Mouse (Mus musculus): Measurements from ENCODE around the gene Klc2. TPM values are rescaled to one million over a fixed set of nuclear protein-coding genes. Genes with fewer than 3 reads are reported as not detected.

Klc2 gene
- polyA plus RNA-seq, 1 experiment from 2014 or later = 19.8 TPM

DNA sequence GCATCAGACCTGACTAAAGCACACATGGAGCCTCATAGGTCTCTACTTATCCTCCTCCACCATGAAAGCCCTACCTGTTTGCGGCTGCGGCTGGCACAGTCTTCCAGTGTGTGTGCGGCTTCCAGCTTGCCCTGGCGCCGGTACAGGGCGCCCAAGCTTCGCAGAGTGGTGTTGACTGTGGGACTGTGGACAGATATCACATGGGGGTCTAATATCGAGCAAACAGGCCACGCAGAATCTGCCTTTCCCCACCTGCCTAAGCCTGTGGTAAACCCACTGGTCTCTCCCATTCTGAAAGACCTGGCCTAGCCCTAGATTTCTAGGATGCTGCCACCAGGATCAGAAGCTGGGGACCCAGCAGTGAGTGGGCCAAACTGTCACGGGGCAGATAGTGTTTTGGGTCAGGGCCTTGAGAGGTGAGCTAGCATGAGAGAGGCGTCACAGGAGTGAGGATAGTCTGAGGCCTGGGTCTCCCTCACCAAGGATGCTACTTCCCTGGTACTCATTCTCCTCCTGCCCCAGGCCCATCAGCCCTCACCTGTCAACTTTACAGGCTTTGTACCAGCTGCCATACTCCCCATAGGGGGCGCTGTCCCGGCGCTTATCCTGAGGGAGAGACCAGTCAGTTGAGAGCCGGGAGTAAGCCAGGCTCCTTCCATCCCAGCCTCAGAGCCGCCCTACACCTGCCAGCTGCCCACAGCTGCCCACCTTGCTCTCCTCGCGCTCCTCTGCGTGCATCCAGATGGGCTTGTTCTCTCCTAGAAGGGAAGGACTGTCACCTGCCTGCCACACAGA is 8.5 kb downstream of the Klc2 start:
- no peak overlapping the region for H3K4me2 ChIP-seq
- peaks cover 20% of the 10 kb centered on the region for H3K36me3 ChIP-seq (ENCODE audit: control insufficient read depth, insufficient read depth, low read length)
- H3K4me1 ChIP-seq (ENCODE audit: control insufficient read depth, insufficient read depth, low read length) = peaks cover 15% of the 10 kb centered on the region
- H3K4me3 ChIP-seq (ENCODE audit: low read depth, low read length) = no peak overlapping the region
- no peaks in the 10 kb centered on the region for H3K27me3 ChIP-seq (ENCODE audit: control insufficient read depth, insufficient read depth, low read length)
- no peak overlapping the region for H3K27ac ChIP-seq (ENCODE audit: low read depth, low read length)
- 75% methylated on average over 19 of the region's 19 CpGs for WGBS (ENCODE audit: insufficient replicate concordance)
- no peak for ATAC-seq (replicated peaks; ENCODE audit: insufficient number of reproducible peaks, low FRiP score, low TSS enrichment)
- H3K9ac ChIP-seq (ENCODE audit: low read depth, low read length) = no peak overlapping the region
- no peaks in the 10 kb centered on the region for H3K9me3 ChIP-seq (replicated peaks; ENCODE audit: control insufficient read depth, low read length)

DNA sequence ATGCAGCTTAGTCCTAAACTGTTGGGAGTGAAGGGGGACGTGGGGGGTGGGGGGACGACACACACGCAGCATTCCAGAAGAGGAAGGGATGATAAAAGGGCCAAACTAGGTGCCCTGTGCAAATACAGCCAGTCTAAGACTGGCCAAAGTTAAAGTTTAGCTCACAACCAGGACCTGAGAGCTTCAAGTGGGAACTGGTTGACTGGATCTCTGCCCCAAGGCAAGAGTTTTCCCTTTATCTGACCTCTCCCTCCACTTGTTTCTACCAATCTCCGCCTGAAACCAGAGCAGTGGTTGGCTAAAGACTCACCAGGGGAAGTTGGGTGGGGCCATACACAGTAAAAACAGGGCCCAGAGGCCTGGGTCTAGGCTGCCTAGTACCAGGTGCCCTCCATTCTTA is 9.7 kb downstream of the Klc2 start:
- Histone ChIP-seq H3K27ac (ENCODE audit: low read depth, low read length) (no peak overlapping the region), H3K4me2 (no peak overlapping the region), H3K9ac (ENCODE audit: low read depth, low read length) (0 out of 2 replicates have a peak overlapping the region, but pooled peaks have one; percentile 39)

DNA sequence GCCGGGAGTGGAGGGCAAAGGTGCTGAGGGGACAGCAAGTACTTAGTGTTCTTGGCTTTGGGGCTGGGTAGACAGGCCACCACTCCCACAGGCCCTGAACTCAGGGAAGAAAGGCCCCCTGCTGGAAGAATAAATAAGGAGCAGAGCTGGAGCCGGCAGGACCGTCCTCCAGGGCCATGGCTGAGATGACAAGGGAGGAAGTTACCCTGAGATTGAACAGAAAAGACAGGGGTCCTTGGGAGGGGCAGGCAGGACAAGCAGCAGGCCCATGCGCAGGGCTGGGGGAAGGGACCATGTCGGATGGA is 10.1 kb downstream of the Klc2 start:
- Histone ChIP-seq H3K4me3 (ENCODE audit: low read depth, low read length) (no peak overlapping the region), H3K27ac (ENCODE audit: low read depth, low read length) (no peak overlapping the region), H3K4me1 (ENCODE audit: control insufficient read depth, insufficient read depth, low read length) (peaks cover 15% of the 10 kb centered on the region), H3K9ac (ENCODE audit: low read depth, low read length) (0 out of 2 replicates have a peak overlapping the region, but pooled peaks have one; percentile 39), H3K27me3 (ENCODE audit: control insufficient read depth, insufficient read depth, low read length) (no peaks in the 10 kb centered on the region), H3K36me3 (ENCODE audit: control insufficient read depth, insufficient read depth, low read length) (peaks cover 23% of the 10 kb centered on the region), H3K4me2 (no peak overlapping the region), H3K9me3 (replicated peaks; ENCODE audit: control insufficient read depth, low read length) (no peaks in the 10 kb centered on the region)
- WGBS (ENCODE audit: insufficient replicate concordance) = 15% methylated on average over 5 of the region's 5 CpGs
- 0 out of 2 replicates have a peak, but pooled peaks have one; percentile 9 for ATAC-seq (replicated peaks; ENCODE audit: insufficient number of reproducible peaks, low FRiP score, low TSS enrichment)

More for the DNA sequence above, 9.7 kb downstream of the Klc2 start:
- H3K36me3 ChIP-seq (ENCODE audit: control insufficient read depth, insufficient read depth, low read length) = peaks cover 26% of the 10 kb centered on the region
- WGBS (ENCODE audit: insufficient replicate concordance) = 26% methylated on average over 4 of the region's 4 CpGs
- H3K9me3 ChIP-seq (replicated peaks; ENCODE audit: control insufficient read depth, low read length) = no peaks in the 10 kb centered on the region
- H3K27me3 ChIP-seq (ENCODE audit: control insufficient read depth, insufficient read depth, low read length) = no peaks in the 10 kb centered on the region
- no peak overlapping the region for H3K4me3 ChIP-seq (ENCODE audit: low read depth, low read length)
- peaks cover 15% of the 10 kb centered on the region for H3K4me1 ChIP-seq (ENCODE audit: control insufficient read depth, insufficient read depth, low read length)
- ATAC-seq (replicated peaks; ENCODE audit: insufficient number of reproducible peaks, low FRiP score, low TSS enrichment) = no peak

DNA sequence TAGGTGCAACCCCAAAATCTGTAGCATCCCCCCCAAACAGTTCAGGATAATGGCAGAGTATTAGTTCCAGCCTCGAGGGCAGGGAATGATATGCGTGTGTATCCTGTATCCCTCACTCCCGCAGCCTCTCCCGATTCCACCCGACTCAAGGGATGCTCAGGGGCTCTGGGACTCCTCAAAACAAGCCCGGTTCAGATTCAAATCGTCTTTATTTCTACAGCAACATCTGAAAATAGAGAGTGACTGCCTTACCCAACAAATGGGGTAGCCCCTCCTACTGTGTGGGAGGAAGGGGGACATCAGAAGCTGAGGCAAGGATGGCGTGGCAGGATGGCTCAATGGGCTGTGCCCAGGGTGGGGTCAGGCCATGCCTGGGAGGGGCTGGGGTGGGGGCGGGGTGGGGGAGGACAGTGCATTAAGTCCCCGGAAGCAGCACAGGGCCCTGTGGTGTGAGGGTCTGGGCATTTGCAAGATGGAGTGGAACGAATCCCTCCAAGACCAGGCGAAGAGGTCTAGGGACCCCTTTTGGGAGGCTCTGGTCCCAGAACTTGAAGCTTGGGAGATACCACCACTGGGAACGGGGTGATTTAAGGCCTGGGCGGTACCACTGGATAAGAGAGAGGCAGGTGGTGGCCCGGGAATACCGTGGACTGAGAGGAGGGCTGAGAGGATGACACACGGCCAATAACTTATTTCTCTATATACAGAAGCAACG is 10.6 kb downstream of the Klc2 start:
- Histone ChIP-seq H3K9me3 (replicated peaks; ENCODE audit: control insufficient read depth, low read length) (no peaks in the 10 kb centered on the region), H3K9ac (ENCODE audit: low read depth, low read length) (peak overlapping the region; percentile 52), H3K4me3 (ENCODE audit: low read depth, low read length) (0 out of 2 replicates have a peak overlapping the region, but pooled peaks have one; percentile 19), H3K27ac (ENCODE audit: low read depth, low read length) (no peak overlapping the region), H3K4me1 (ENCODE audit: control insufficient read depth, insufficient read depth, low read length) (peaks cover 15% of the 10 kb centered on the region), H3K4me2 (peak overlapping the region; percentile 63), H3K36me3 (ENCODE audit: control insufficient read depth, insufficient read depth, low read length) (peaks cover 22% of the 10 kb centered on the region), H3K27me3 (ENCODE audit: control insufficient read depth, insufficient read depth, low read length) (no peaks in the 10 kb centered on the region)
- ATAC-seq (replicated peaks; ENCODE audit: insufficient number of reproducible peaks, low FRiP score, low TSS enrichment) = no peak
- WGBS (ENCODE audit: insufficient replicate concordance) = 65% methylated on average over 18 of the region's 18 CpGs

- Histone ChIP-seq H3K4me1 (ENCODE audit: control insufficient read depth, insufficient read depth, low read length) (peaks cover 15% of the 10 kb centered on the region), H3K27ac (ENCODE audit: low read depth, low read length) (peak within 1 kb of the TSS; percentile 87), H3K27me3 (ENCODE audit: control insufficient read depth, insufficient read depth, low read length) (no peaks in the 10 kb centered on the region), H3K9me3 (replicated peaks; ENCODE audit: control insufficient read depth, low read length) (no peaks in the 10 kb centered on the region), H3K4me2 (peak within 1 kb of the TSS; percentile 95), H3K4me3 (ENCODE audit: low read depth, low read length) (peak within 1 kb of the TSS; percentile 92), H3K9ac (ENCODE audit: low read depth, low read length) (peak within 1 kb of the TSS; percentile 86), H3K36me3 (ENCODE audit: control insufficient read depth, insufficient read depth, low read length) (peaks cover 30% of the 10 kb centered on the region)
- ATAC-seq (replicated peaks; ENCODE audit: insufficient number of reproducible peaks, low FRiP score, low TSS enrichment) = peak; percentile 86
- WGBS (ENCODE audit: insufficient replicate concordance) = under 1% methylated on average over 45 of the region's 46 CpGs
These were observed 11.6 kb downstream of the Klc2 start, which contains the start of gene Rab1b for GRCm38 (mm10) chr19:5106731-5107191. Gene Rab1b, minus strand, starts transcription at chr19:5107072.

DNA sequence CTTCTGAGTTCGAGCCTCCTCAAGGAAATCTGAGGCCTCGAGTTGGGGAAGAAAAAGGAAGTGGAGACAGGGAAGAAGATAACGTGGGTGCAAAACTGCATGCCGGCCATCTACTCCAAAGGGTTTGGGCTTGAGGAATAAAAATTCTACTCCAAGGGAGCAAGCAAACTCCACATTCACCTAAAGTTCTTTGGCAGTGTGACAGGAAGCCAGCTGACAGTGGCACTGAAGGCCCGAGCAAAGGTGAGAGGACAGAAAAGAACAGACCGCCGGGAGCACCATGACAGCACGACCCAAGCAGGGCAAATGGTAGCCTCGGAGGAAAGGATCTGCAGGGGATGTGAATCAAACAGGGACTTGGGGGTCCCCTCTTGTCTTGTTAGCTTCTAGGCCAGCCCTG is 12.3 kb downstream of the Klc2 start:
- peaks cover 15% of the 10 kb centered on the region for H3K4me1 ChIP-seq (ENCODE audit: control insufficient read depth, insufficient read depth, low read length)
- peaks cover 30% of the 10 kb centered on the region for H3K36me3 ChIP-seq (ENCODE audit: control insufficient read depth, insufficient read depth, low read length)
- H3K9me3 ChIP-seq (replicated peaks; ENCODE audit: control insufficient read depth, low read length) = no peaks in the 10 kb centered on the region
- peak overlapping the region; percentile 86 for H3K9ac ChIP-seq (ENCODE audit: low read depth, low read length)
- peak overlapping the region; percentile 92 for H3K4me3 ChIP-seq (ENCODE audit: low read depth, low read length)
- WGBS (ENCODE audit: insufficient replicate concordance) = 7% methylated on average over 9 of the region's 9 CpGs
- ATAC-seq (replicated peaks; ENCODE audit: insufficient number of reproducible peaks, low FRiP score, low TSS enrichment) = no peak
- no peaks in the 10 kb centered on the region for H3K27me3 ChIP-seq (ENCODE audit: control insufficient read depth, insufficient read depth, low read length)
- peak overlapping the region; percentile 87 for H3K27ac ChIP-seq (ENCODE audit: low read depth, low read length)
- peak overlapping the region; percentile 95 for H3K4me2 ChIP-seq

DNA sequence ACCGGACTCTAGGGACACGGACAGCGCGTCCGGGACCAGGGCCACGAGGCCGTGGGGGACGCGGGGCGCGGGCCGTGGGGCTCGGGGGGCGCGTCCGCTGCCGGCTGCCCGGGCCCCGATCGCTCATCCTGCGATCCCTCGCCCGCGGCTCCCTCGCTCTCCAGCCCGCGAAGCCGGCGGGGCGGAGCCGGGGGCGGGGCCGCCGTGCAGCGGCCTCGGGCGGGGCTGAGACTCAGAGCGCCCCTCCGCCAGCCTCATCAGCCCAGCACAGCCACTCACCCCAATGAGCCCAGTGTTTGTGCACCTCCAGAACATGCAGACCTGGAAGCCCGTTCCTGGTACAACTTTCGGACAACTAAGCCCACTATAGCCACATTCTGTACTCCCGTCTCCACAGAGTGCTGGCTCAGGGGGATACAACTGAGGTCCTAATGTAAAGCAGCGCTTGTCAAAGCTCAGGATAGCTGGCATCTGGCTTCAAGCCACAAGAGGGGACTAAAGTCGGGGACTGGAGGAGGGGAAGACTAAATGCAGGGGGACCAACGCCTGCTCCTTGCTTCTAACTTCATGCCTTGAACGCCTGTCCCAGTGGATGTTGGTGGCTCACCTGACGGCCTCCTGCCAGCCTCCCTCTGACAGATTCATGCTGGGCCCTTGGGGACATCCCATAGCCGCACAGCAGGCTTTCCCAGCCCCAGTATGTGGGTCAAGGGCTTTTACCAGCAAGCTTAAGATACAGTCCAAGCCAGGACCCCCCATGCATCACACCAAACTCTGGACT is 19.8 kb downstream of the Klc2 start, which contains the start of gene Cnih2:
TSS of gene Cnih2 (minus strand) at position 159 of the 781 bp plus-strand sequence.
- H3K9ac ChIP-seq (ENCODE audit: low read depth, low read length) = peak within 1 kb of the TSS; percentile 77
- H3K4me1 ChIP-seq (ENCODE audit: control insufficient read depth, insufficient read depth, low read length) = peaks cover 37% of the 10 kb centered on the region
- ATAC-seq (replicated peaks; ENCODE audit: insufficient number of reproducible peaks, low FRiP score, low TSS enrichment) = no peak; the same call in 1 of the 2 replicates
- WGBS (ENCODE audit: insufficient replicate concordance) = 4% methylated on average over 32 of the region's 48 CpGs
- H3K27me3 ChIP-seq (ENCODE audit: control insufficient read depth, insufficient read depth, low read length) = 0 out of 2 replicates have a peak, but pooled peaks cover 2% of the 10 kb centered on the region
- peak within 1 kb of the TSS; percentile 55 for H3K4me3 ChIP-seq (ENCODE audit: low read depth, low read length)
- H3K9me3 ChIP-seq (replicated peaks; ENCODE audit: control insufficient read depth, low read length) = no peaks in the 10 kb centered on the region
- H3K4me2 ChIP-seq = peak within 1 kb of the TSS; percentile 99
- H3K36me3 ChIP-seq (ENCODE audit: control insufficient read depth, insufficient read depth, low read length) = peaks cover 21% of the 10 kb centered on the region
- no peak within 1 kb of the TSS for H3K27ac ChIP-seq (ENCODE audit: low read depth, low read length)
